Mouse (Mus musculus) brain, embryonic 14.5 days (tissue): ENCODE results near the gene Atp5g1. TPM values are rescaled to one million over a fixed set of nuclear protein-coding genes. Genes with fewer than 3 reads are reported as not detected.

Experiments
- DNase-seq: peaks from one replicate; pipeline ENCODE4 v3.0.0-alpha.2; 2011; ENCODE audit warnings: low read depth
- CTCF ChIP-seq: fragments of 200-500 bp; IDR thresholded peaks from 2 replicates; pipeline ENCODE4 v1.5.1; 2012; ENCODE audit warnings: inconsistent platforms, mild to moderate bottlenecking, moderate library complexity, borderline replicate concordance; ENCODE audit not compliant: insufficient read depth, insufficient read length; ENCODE audit errors: extremely low read depth
- POLR2A ChIP-seq: fragments of 200-500 bp; IDR thresholded peaks from 2 replicates; pipeline ENCODE4 v1.6.1; 2012; ENCODE audit warnings: mild to moderate bottlenecking, inconsistent platforms, borderline replicate concordance; ENCODE audit not compliant: poor library complexity, insufficient read depth, insufficient read length, severe bottlenecking; ENCODE audit errors: extremely low read depth
- polyA plus RNA-seq: library from polyadenylated mRNA; depleted of rRNA; stranded (reverse); fragments of >200 nt; gene quantifications from 2 replicates; pipeline ENCODE4 v1.2.3, GENCODE M21; 2012

Atp5g1 gene
- polyA plus RNA-seq, 1 experiment = 312 TPM

- peak; percentile 15 for DNase-seq
- TF ChIP-seq POLR2A = no peak
- no peak for TF ChIP-seq CTCF
Measured at GRCm38 (mm10) chr11:96092674-96093291, 17.3 kb upstream of the Atp5g1 start.

GRCm38 (mm10) chr11:96091073-96091472 lies 15.6 kb upstream of the Atp5g1 start:
- TF ChIP-seq POLR2A = no peak
- TF ChIP-seq CTCF = peak; percentile 42; the same call in 1 of the 2 replicates
- DNase-seq = peak; percentile 56

GRCm38 (mm10) chr11:96087981-96088380 lies 12.5 kb upstream of the Atp5g1 start:
- DNase-seq = no peak
- TF ChIP-seq CTCF (no peak), POLR2A (no peak)

GRCm38 (mm10) chr11:96082682-96083081 lies 7.2 kb upstream of the Atp5g1 start:
- TF ChIP-seq POLR2A = no peak

GRCm38 (mm10) chr11:96080736-96081135 lies 5.3 kb upstream of the Atp5g1 start:
- DNase-seq = no peak
- TF ChIP-seq CTCF = no peak
- TF ChIP-seq POLR2A = no peak

More at GRCm38 (mm10) chr11:96082682-96083081, 7.2 kb upstream of the Atp5g1 start:
- DNase-seq = no peak

- no peak for DNase-seq
Measured at GRCm38 (mm10) chr11:96076221-96077105, 993 bp upstream of the Atp5g1 start.

GRCm38 (mm10) chr11:96075177-96075508 lies 327 bp downstream of the Atp5g1 start:
- DNase-seq = no peak
- TF ChIP-seq POLR2A = no peak
- TF ChIP-seq CTCF = no peak

More at GRCm38 (mm10) chr11:96076221-96077105, 993 bp upstream of the Atp5g1 start:
- TF ChIP-seq CTCF (no peak), POLR2A (no peak)

- DNase-seq = no peak
- TF ChIP-seq POLR2A (no peak), CTCF (no peak)
Measured at GRCm38 (mm10) chr11:96074351-96075176, 906 bp downstream of the Atp5g1 start.

GRCm38 (mm10) chr11:96073295-96073993 lies 2.0 kb downstream of the Atp5g1 start:
- TF ChIP-seq POLR2A (no peak), CTCF (no peak)
- no peak for DNase-seq

GRCm38 (mm10) chr11:96071013-96071412 lies 4.5 kb downstream of the Atp5g1 start:
- TF ChIP-seq POLR2A = no peak
- TF ChIP-seq CTCF = no peak

GRCm38 (mm10) chr11:96070353-96070752 lies 5.1 kb downstream of the Atp5g1 start:
- no peak for DNase-seq
- TF ChIP-seq POLR2A (no peak), CTCF (no peak)

More at GRCm38 (mm10) chr11:96071013-96071412, 4.5 kb downstream of the Atp5g1 start:
- DNase-seq = no peak

GRCm38 (mm10) chr11:96068231-96068630 lies 7.2 kb downstream of the Atp5g1 start:
- no peak for DNase-seq
- TF ChIP-seq POLR2A (no peak), CTCF (no peak)
